Mouse (Mus musculus): ENCODE results near the gene Ankrd11.

DNA sequence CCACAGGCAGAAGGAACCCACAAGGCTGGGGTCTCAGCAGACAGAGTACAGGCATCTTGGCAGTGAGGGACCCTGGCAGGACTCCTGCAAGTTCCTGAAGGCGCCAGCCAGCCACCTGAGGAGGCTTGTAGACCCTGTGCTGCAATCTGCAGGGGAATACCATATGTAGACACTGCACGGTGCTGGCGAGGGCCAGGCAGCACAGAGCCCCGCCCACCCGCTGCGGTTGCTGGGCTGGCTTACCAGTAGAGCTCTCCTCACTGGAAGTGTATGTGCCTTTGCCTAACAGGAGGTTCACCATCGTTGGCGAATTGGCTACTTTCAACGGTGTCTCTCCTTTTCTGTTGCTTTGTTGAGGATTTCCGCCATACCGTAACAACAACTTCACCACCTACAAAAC, 145.8 kb downstream of the Ankrd11 start:
- TF ChIP-seq CTCF (IDR thresholded peaks at IDR 0.05; ENCODE audit: insufficient read depth, low read length) (no peak), POLR2A (IDR thresholded peaks at IDR 0.05; ENCODE audit: borderline replicate concordance, extremely low read depth, low read depth, low read length) (no peak)
